Mouse (Mus musculus): ENCODE measurements around the gene Gm4187.
"Not testable (repeated sequence)": the region's sequence is repeated elsewhere in the genome, so short reads cannot be mapped to it uniquely, and the experiment has no call there.

Gene Gm4187

DNA sequence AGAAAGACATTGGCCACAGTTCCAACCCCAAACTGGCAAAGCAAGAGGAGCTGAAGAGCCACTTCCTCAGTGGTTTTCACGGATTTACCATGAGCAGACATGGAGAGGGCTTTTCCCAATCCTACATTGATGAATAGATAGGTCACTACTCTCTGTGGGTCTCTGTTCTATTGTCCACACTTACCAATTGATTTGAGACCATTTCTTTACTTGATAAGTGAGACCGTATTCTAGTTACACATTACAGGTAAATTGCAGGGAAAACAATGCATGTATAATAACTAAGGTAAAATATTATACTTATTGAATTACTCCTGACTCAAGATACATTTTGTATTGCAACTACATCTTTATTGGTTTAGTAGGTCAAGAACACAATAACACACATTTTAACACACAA lies at the start of gene Gm4187:
Gene Gm4187, minus strand, starts transcription at position 101 of the 400 bp plus-strand sequence.
- DNase-seq (ENCODE audit: low spot score): not testable (repeated sequence)

DNA sequence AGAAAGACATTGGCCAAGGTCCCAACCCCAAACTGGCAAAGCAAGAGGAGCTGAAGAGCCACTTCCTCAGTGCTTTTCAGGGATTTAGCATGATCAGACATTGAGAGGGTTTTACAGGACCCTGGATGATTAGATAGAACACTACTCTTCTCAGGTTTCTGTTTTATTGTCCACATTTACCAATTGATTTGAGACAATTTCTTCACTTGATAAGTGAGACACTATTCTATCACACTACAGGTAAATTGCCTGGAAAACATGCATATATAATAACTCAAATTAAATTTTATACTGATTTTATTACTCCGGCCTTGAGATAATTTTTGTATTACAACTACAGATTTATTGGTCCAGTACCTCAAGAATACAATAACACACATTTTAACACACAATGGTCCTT lies 41.4 kb upstream of the Gm4187 start, which contains the start of gene Gm8660:
Gene Gm8660, minus strand, starts transcription at position 101 of the 400 bp plus-strand sequence.
- DNase-seq (ENCODE audit: low spot score): not testable (repeated sequence)

Data from urinary bladder, postnatal 25 days (tissue).